Mouse (Mus musculus): ENCODE measurements around the gene Ppp1ca. TPM values are rescaled to one million over a fixed set of nuclear protein-coding genes. Genes with fewer than 3 reads are reported as not detected.
A peak's percentile ranks its signal among the peaks of the same experiment; 100 is the strongest.

Ppp1ca gene
- total RNA-seq, 1 experiment from 2014 or later, result 479 TPM

DNA sequence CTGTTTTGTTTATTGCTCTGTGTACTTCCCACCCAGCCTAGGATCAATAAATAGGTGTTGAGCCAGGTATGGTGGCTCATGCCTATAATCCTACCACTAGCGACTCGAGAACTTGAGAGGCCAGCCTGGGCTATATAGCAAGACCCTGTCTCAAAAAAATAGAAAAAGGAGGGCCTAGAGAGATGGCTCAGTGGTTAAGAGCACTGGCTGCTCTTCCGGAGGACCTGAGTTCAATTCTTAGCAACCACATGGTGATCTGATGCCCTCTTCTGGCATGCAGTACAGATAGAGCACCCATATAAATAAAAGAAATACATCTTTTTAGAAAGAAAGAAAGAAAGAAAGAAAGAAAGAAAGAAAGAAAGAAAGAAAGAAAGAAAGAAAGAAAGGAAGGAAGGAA lies 11.3 kb downstream of the Ppp1ca start:
- ATAC-seq (replicated peaks; ENCODE audit: insufficient number of reproducible peaks, low FRiP score, low TSS enrichment, poor library complexity, severe bottlenecking), result no peak

DNA sequence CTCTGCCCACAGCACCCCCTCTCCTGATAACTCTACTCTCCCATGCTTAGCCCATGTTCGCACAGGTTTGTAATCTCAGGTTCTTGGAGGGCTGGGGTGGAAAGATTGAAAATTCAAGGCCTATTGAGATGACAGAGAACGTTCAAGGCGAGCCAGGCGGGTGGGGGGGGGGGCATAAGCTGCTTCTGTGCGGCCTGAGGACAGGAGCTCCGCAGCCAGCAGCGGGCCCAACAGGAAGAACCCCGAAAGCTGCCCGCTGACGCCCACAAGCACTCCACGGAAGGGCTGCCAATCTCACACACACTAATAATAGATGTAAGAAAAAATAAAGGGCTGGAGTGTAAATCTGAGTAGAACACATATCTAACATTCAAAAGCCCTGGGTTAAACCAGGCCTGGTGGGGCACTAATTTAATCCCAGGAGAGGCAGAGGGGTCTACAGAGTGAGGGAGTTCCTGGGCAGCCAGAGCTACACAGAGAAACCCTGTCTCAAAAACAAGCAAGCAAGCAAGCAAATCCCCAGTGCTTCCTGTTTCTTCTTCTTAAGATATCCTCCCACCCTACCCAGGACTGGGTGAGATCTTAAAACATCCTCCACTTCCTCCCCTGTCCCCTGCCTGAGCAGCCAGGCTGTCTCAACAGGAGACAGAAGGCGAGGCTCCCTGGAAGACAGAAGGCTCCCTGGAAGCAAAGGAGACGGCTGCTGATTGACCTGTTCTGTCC lies 11.9 kb downstream of the Ppp1ca start:
- ATAC-seq (replicated peaks; ENCODE audit: insufficient number of reproducible peaks, low FRiP score, low TSS enrichment, poor library complexity, severe bottlenecking), result peak; percentile 44

DNA sequence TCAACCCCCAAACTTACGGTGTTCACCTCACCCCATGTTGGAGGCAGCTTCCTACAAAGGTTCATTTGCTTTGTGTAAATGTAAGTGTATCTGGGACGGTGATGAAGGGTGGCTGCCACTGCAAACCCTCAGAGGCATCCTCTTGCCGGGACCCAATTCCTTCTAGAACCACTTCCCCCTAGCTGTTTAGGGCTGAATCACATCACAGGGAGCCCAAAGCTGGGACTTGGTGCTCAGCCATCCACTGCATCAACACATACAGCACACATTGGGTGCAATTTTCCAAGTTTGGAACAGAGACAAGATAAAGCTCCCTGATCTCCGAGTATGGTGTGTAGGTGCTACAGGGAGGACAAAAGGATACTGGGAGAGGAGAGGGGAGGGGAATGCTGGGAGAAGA lies 13.0 kb downstream of the Ppp1ca start:
- no peak for ATAC-seq (replicated peaks; ENCODE audit: insufficient number of reproducible peaks, low FRiP score, low TSS enrichment, poor library complexity, severe bottlenecking)

DNA sequence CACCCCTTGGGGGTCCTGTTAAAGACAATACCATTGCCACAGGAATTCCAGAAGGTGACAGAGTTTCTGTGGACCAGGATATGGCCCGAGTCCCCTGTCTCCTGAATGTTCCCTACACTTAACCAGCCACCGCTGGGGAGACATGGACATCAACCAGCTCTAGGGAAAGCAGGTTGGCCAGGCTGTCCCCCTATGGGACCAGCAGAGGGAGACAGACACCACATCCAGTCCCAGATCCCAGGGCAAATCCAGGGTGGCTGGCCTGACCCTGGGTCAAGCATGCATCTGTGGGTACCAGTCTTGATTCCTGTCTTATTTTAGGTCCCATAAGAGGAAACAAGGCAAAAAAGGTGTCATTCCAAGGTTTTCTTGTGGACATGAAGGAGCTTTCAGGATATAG lies 15.1 kb downstream of the Ppp1ca start:
- ATAC-seq (replicated peaks; ENCODE audit: insufficient number of reproducible peaks, low FRiP score, low TSS enrichment, poor library complexity, severe bottlenecking), result peak; percentile 68

DNA sequence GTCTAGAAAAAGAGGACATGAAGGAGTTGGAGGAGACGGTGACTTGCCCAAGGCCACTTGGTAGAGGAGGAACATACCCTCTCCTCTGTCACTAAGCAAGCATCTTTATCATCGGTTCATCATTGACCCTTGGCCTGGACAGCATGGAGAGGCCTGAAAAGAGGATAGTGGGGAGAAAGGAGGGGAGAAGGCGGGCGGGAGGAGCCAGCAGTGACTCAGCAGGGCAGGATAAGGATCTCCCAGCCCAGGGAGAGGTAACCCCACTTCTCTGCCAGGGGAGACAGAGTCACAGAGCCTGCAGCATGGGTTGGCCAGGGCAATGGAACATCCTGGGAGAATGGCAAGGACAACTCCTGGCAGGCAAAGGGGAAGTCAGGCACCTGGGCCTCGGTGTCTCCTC lies 16.7 kb downstream of the Ppp1ca start:
- no peak for ATAC-seq (replicated peaks; ENCODE audit: insufficient number of reproducible peaks, low FRiP score, low TSS enrichment, poor library complexity, severe bottlenecking)

DNA sequence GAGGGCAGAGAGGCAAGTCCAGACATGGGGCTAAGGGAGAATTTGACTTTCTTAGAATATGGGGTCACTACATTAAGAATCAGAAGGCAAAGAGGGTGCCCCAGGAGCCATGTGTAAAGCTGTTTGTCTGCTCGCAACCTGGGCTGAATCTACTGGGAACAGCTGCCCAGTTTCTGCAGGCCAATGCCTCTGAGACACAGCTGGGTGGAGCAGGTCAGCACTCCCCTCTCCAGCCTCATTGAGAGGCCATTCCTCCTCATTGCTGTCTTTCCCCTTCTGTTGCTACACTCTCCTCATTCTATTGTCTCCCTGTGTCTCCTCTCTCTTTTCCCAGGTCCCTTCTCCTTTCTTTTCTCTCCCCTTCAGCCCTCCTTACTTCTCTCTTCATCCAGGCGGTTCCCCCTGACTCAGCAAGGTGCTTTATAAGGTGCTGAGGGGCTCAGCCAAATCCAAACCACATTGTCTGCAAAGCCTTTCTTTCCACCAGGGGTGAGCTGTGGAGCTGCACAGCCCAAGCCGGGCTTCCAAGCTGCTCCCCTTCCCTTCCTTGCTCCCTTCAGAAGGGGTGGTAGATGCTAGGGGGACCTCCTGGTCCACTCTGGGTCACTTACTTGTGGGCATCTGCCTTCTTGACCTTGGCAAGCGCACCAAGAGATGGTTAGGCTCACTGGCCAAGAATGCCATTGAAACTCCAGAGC lies 20.2 kb downstream of the Ppp1ca start:
- no peak for ATAC-seq (replicated peaks; ENCODE audit: insufficient number of reproducible peaks, low FRiP score, low TSS enrichment, poor library complexity, severe bottlenecking)

DNA sequence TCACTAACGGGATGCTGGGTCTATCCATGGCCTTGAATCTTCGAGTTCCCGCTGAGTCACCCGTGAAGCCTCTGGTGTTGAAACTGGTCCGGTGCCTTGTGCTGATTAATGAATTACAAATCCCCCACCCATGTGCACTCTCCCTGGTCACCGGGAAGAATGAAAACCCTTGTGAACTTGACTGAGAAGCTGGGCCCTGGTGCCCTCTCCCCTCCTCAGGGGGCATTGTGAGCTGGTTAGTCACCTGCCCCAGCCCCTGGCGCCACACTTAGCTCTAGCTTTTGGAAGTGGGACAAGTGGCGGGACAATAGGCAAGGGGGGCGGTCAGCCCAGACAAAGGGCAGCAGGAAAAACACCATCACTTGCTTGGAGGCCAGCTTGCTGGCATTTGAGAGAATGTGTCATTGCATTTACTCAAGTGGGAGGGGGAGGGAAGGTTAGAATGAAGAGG lies 21.7 kb downstream of the Ppp1ca start:
- no peak for ATAC-seq (replicated peaks; ENCODE audit: insufficient number of reproducible peaks, low FRiP score, low TSS enrichment, poor library complexity, severe bottlenecking)

DNA sequence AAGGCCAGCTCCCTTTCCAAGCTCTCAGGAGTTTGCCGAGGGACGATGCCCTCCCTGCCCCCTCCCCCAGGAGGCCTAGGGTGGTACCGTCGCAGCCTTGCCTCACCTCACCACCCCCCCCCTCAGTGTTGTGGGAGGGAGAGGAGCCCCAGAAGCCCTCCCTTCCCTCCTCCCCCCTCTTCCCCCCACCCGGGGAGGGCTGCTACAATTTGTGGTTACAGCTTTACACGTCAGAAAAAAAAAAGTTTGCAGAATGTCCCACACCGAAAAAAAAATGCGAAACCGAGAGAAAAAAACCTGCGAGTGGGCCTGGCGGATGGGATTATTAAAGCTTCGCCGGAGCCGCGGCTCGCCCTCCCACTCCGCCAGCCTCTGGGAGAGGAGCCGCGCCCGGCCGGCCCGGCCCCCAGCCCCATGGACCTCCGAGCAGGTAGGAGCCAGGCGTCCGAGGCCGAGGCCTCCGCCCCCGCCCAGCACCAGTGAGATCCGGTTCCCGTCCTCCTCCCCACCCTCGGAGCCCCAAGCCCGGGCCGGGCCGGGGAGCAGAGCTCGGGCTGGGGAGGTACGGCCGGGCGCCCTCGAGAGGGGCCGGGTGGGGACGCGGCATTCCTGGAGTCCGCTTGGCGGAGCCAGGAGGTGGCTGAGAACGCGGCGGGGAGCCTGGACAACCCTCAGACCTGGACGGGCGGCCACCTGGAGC lies 22.4 kb downstream of the Ppp1ca start, which contains the start of the genes Clcf1 and AC109138.7:
Clcf1 (plus strand) TSS at position 168 of the 700 bp plus-strand sequence.
AC109138.7 (plus strand) TSS at position 287 of the 700 bp plus-strand sequence.
- ATAC-seq (replicated peaks; ENCODE audit: insufficient number of reproducible peaks, low FRiP score, low TSS enrichment, poor library complexity, severe bottlenecking), result peak; percentile 34

DNA sequence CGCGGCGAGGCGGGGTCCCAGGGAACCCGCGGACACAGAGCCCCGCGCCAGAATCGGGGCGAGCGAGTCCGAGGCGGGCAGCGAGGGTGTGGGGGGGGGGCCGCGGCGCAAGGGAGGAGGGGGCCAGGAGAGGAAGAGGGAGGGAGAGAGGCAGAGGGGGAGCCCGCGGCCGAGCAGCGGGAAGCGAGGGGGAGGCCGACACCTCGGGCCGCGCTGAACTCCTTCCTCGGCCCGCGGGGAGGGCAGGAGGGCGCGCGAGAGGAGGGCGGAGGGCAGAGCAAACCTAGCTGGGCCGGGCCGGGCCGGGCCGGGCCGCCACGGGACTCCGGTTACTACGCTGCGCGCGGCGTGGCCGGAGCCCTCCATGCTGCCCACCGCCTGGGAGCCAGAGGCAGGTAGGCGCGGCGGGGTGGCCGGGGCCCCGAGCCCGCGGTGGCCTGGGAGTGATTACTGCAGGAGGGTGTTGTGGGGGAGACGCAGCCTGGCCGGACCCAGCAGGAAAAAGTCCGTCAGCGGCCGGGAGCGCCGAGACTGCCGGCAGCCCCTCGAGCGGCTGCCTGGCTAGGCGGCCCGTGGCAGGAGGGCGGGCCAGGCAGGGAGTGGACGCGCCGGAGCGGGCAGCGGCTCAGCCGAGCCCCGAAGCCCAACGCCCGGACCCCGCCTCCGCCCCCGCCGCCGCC lies 23.0 kb downstream of the Ppp1ca start:
- ATAC-seq (replicated peaks; ENCODE audit: insufficient number of reproducible peaks, low FRiP score, low TSS enrichment, poor library complexity, severe bottlenecking), result no peak

DNA sequence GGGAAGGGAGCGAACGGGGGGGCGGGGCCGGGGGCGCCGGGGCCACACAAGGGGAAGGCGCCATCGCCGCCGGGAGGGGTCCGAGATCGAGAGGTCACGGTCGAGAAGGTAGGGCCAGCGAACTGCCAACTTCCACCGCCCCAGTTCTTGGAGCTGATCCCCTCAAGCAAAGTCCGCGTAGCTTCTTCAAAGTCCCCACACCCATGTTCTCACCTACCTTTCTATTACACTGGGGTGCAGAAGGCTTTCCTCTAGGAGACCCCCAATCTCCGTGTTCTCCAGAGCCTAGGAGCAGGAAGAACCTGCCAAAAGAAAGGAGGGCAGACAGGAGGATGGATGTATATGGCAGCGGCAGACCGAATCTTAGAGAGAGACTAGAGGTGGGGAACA lies 23.6 kb downstream of the Ppp1ca start:
- ATAC-seq (replicated peaks; ENCODE audit: insufficient number of reproducible peaks, low FRiP score, low TSS enrichment, poor library complexity, severe bottlenecking), result no peak

DNA sequence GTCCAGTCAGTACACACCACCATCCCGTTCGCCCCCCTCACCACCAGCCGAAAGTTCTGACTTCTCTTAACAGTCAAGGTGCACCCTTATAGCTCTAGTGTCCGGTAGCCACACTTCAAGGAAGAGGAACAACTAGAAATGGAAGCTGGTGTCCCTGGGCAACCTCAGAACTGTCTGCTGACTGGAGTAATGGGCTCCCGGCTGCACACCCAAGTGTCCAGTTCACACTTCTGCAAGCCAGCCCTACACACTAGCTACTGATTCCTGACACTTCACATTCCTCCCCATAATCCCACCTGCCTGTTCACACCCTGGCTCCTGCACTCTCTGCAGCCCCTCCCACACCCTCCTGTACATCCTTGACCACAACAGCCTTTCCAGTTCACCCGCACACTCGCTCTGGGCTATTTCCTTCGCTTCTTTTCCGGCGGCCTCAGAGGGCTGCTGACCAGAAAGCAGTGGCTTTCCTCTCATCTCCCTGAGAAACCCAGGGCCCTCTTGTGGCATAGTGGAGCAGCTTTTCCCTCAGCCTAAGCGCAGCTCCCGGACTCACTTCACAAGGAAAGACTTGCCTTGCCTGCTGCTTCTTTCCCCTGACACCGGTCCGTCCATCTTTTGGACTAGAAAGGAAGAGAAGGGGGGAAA lies 24.3 kb downstream of the Ppp1ca start:
- ATAC-seq (replicated peaks; ENCODE audit: insufficient number of reproducible peaks, low FRiP score, low TSS enrichment, poor library complexity, severe bottlenecking), result no peak

DNA sequence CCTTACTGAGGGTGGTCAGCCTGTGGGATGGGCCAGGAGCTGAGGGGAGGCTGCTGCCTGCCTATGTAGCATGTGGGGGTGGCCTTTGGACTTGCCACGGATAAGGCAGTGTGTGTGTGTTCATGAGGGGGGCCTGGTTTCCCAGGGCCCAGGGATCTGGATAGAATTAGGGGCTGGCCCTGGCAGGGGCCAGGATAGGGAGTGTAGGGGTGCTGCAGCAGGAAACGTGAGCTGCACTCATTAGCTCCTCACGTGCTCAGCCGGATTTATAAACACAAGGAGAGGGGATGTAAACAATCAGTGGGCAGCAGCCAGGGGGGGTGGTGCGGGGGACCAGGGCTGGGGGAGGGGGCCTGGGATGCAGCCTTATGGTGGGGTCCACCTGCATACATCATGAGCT lies 25.3 kb downstream of the Ppp1ca start:
- ATAC-seq (replicated peaks; ENCODE audit: insufficient number of reproducible peaks, low FRiP score, low TSS enrichment, poor library complexity, severe bottlenecking), result no peak

DNA sequence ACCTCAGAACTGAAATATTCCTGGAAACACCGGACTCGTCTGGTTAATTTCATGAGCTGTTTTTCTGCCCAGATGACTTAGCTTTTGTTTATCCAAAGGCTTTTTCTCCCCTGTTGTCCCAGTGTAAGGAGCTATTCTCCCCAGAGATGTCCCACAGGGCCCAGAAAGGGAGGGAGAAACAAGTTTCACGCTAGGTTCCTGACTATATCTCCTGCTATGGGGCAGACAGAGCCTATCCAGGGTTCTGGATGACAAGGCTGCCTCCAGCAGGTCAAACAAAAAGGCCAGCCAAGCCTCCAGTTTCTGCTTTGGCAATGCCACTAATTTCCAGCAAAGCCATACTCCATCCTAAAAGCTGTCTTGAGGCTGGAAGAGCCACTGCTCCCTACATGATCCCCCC lies 26.0 kb downstream of the Ppp1ca start:
- no peak for ATAC-seq (replicated peaks; ENCODE audit: insufficient number of reproducible peaks, low FRiP score, low TSS enrichment, poor library complexity, severe bottlenecking)

DNA sequence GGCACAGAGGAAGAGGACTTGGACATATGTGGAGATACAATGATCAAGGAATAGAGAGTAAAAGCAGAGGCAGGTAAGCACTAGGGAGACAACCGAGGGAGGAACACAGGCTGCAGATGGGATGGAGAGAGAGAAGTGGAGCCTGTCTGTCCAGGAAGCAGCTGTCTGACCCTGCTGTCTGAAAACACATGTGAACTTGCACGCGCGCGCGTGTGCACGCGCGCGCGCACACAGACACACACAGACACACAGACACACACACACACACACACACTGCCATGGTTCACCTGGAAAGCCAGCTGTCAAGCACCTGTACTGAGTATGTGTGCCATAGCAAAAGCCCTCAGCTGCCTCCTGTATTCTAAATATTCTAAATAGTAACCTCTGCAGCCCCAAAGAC lies 26.4 kb downstream of the Ppp1ca start:
- ATAC-seq (replicated peaks; ENCODE audit: insufficient number of reproducible peaks, low FRiP score, low TSS enrichment, poor library complexity, severe bottlenecking), result no peak

DNA sequence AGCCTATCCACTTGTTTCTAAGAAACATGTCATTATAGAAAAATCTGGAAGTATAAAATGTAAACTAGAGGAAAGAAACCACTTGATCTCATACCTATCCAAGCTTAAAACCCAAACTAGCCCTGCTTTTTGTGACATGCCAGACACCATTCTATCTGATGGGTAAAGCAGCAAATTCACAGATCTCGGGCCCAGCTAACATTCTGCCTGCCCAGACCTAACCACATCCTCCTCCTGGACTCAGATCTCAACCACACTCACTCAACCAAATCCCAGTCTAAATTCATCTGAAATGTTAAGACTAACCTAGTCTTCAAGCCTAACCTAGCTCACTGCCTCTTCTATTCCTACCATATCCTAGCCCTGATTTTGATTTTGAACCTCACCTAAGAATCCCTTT lies 26.9 kb downstream of the Ppp1ca start:
- ATAC-seq (replicated peaks; ENCODE audit: insufficient number of reproducible peaks, low FRiP score, low TSS enrichment, poor library complexity, severe bottlenecking), result no peak

DNA sequence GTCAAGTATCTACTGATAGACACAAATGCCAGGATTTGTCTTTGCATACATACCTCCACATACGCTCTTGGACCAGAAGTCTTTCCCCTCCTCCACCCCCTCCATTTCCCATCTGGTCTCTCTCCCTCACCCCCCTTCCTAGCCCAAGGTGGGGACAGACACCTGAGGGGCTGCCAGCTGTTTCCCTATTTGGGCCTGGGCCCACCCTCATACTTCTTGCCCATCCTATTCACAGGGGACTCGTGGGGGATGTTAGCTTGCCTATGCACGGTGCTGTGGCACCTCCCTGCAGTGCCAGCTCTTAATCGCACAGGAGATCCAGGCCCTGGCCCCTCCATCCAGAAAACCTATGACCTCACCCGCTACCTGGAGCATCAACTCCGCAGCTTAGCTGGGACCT lies 28.1 kb downstream of the Ppp1ca start:
- ATAC-seq (replicated peaks; ENCODE audit: insufficient number of reproducible peaks, low FRiP score, low TSS enrichment, poor library complexity, severe bottlenecking), result no peak

DNA sequence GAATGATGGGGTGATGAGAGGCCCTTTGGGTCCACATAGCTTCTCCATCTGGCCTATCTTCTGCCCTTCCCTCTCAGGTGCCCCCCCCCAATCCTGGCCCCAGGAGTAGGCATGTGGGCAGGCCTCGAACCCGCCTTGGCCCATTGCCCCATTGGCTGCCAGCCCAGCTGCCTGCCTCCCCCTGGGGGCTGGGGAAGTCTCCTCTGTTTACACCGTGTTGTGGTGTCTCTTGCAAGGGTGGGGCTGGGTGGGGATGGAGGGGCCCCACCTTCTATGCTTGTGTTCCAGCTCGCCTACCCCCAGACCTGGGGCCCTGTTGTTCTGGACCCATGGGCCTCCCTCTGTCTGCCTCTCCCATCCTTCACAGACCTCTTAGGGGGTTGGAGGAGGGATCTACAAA lies 28.6 kb downstream of the Ppp1ca start:
- no peak for ATAC-seq (replicated peaks; ENCODE audit: insufficient number of reproducible peaks, low FRiP score, low TSS enrichment, poor library complexity, severe bottlenecking)

DNA sequence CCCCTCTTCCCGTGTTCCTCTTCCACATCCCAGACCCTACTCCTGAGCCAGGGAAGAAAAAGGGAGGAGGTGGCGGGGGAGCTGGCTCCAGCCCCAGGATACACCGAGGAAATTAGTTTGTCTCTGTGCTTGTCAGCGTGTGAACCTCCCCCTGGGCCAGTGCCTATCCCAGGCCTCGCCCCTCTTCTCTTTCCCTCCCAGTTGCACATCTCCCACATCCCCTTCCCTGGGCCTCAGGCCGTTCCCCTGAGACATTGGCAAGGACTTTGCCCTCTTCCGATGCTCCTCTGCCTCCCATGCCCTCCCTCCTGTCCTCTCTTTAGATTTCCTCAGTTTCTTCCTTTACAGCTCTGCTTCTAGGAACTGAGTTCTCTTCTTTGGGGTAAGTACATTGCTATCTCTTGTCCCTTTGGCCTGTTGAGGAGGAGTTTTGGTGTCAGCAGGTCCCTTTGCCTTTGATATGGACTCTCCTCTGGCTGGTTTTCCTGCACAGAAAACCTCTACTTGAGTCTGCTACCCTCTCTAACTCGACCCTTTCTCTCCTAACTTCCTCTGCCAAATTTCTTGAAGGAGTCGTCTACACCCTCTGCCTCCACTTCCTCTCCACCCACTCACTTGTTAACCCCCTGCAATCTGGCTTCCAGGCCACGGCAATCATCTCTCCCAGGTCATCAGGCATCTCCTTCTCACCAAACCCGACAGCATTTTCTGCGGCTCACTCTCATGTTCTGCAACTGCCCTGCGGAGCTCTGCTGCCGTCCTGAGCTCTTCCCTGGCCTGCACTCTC lies 29.3 kb downstream of the Ppp1ca start:
- ATAC-seq (replicated peaks; ENCODE audit: insufficient number of reproducible peaks, low FRiP score, low TSS enrichment, poor library complexity, severe bottlenecking), result 0 out of 2 replicates have a peak, but pooled peaks have one; percentile 40

All from monocyte, adult 5-6 weeks (primary cell).